Mouse (Mus musculus) ES-E14 (cell line): ENCODE measurements around the gene 9130230L23Rik. TPM values are rescaled to one million over a fixed set of nuclear protein-coding genes. Genes with fewer than 3 reads are reported as not detected.

Experiments used
- DNase-seq: peaks from one replicate; pipeline ENCODE4 v3.0.0-alpha.2; 2013; ENCODE audit warnings: low read depth, low spot score
- H3K27ac ChIP-seq: 2 replicates; pipeline ENCODE4 v1.5.1; 2012; ENCODE audit warnings: low read depth, mild to moderate bottlenecking, low read length, moderate library complexity, mixed read lengths; ENCODE audit not compliant: poor library complexity, insufficient read depth, severe bottlenecking
- H3K36me3 ChIP-seq: 2 replicates; pipeline ENCODE4 v1.6.1; 2012; ENCODE audit warnings: mild to moderate bottlenecking, low read length, moderate library complexity, mixed read lengths; ENCODE audit not compliant: control insufficient read depth, poor library complexity, insufficient read depth, severe bottlenecking
- H3K4me1 ChIP-seq, 2 experiments: fragments of 150-350 bp in 1 of 2; sonication (generic) in 1 of 2; 2 replicates each; pipeline ENCODE4 v1.6.1; 2012; ENCODE audit warnings: low read length in 2 of 2, mild to moderate bottlenecking in 1 of 2, mixed read lengths in 1 of 2; ENCODE audit not compliant: control insufficient read depth in 2 of 2, insufficient read depth in 2 of 2, poor library complexity in 1 of 2
- H3K4me3 ChIP-seq, 2 experiments: fragments of 150-350 bp in 1 of 2; sonication (generic) in 1 of 2; 2 replicates each; pipeline ENCODE4 v1.5.1; 2012; ENCODE audit warnings: low read length in 2 of 2, low read depth in 1 of 2, mild to moderate bottlenecking in 1 of 2, mixed read lengths in 1 of 2; ENCODE audit not compliant: insufficient read depth in 1 of 2, poor library complexity in 1 of 2, severe bottlenecking in 1 of 2
- H3K9ac ChIP-seq: 2 replicates; pipeline ENCODE4 v1.6.1; 2012; ENCODE audit warnings: low read depth, mild to moderate bottlenecking, low read length, mixed read lengths; ENCODE audit not compliant: poor library complexity, insufficient read depth, severe bottlenecking
- H3K9me3 ChIP-seq: fragments of 150-350 bp; sonication (generic); 2 replicates; pipeline ENCODE4 v1.6.1; 2012; ENCODE audit warnings: low read depth, mild to moderate bottlenecking, low read length; ENCODE audit not compliant: control insufficient read depth, insufficient read depth
- CHD2 ChIP-seq: IDR thresholded peaks from 2 replicates; pipeline ENCODE4 v1.6.1; 2014; ENCODE audit warnings: mild to moderate bottlenecking, low read depth, low read length, inconsistent platforms
- HCFC1 ChIP-seq: IDR thresholded peaks from 2 replicates; pipeline ENCODE4 v1.6.1; 2012; ENCODE audit warnings: low read length, inconsistent platforms, borderline replicate concordance; ENCODE audit not compliant: insufficient read depth
- MAFK ChIP-seq: IDR thresholded peaks from 2 replicates; pipeline ENCODE4 v1.6.1; 2014; ENCODE audit warnings: mild to moderate bottlenecking, low read depth, low read length, inconsistent platforms; ENCODE audit not compliant: insufficient read depth
- ZC3H11A ChIP-seq: IDR thresholded peaks from 2 replicates; pipeline ENCODE4 v1.6.1; 2012; ENCODE audit warnings: low read depth, mild to moderate bottlenecking, inconsistent platforms, low read length, borderline replicate concordance
- ZNF384 ChIP-seq: IDR thresholded peaks from 2 replicates; pipeline ENCODE4 v1.6.1; 2012; ENCODE audit warnings: low read depth, low read length, inconsistent platforms
- in situ Hi-C, 2 experiments: fragments of 600-800 bp; cut with MboI; formaldehyde crosslinking; loops; one replicate each; pipeline ENCODE4 v1.15.1; 2025; ENCODE audit warnings: low sequenced_read_pairs in 2 of 2, inconsistent platforms in 1 of 2; ENCODE audit not compliant: unreplicated experiment in 2 of 2
- total RNA-seq: library from RNA; depleted of rRNA; stranded (reverse); fragments of 300-350 nt; gene quantifications from 2 replicates; pipeline ENCODE4 v1.2.3, GENCODE M21; 2012; rRNA removed

Gene 9130230L23Rik
- total RNA-seq, 1 experiment = 0.36 TPM

- in situ Hi-C loops = loop anchor here in 1 of 2 experiments (25.0 kb wide), 1 partner anchor 96 kb away; no protein-coding TSS in a partner anchor
- Histone ChIP-seq H3K9ac (no peak overlapping the region), H3K36me3 (no peaks in the 10 kb centered on the region), H3K4me3 (no peak overlapping the region), H3K27ac (no peak overlapping the region), H3K9me3 (no peaks in the 10 kb centered on the region), H3K4me1 (no peaks in the 10 kb centered on the region)
- DNase-seq = no peak
- TF ChIP-seq HCFC1 = no peak
- no peak for TF ChIP-seq ZC3H11A
- no peak for TF ChIP-seq ZNF384
- no peak for TF ChIP-seq CHD2
- TF ChIP-seq MAFK = no peak
These were observed 70.8 kb downstream of the 9130230L23Rik start for GRCm38 (mm10) chr5:65933258-65933657.

DNA sequence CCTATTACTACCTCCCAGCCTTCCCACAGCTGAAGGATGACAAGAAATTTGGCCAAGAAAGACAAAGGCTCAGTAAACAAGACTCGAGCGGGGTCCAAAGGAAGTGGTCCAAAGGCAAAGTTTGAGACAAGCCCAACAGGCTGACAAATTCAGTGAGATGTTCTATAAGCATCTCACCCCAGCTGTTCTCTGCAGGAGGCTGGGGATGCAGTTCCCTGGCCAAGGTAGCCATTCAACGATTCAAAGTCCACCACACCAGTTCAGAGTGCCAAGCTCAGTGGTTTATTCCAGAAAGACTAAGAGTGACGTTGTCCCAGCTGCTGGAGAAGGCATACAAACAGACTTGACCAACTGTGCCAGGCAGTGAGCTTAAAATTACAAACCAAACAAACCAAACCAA, 73.9 kb downstream of the 9130230L23Rik start:
- H3K27ac ChIP-seq = no peak overlapping the region
- TF ChIP-seq ZNF384 (no peak), MAFK (no peak), HCFC1 (no peak), CHD2 (no peak), ZC3H11A (no peak)
- H3K9ac ChIP-seq = no peak overlapping the region
- H3K9me3 ChIP-seq = no peaks in the 10 kb centered on the region
- H3K4me1 ChIP-seq = no peaks in the 10 kb centered on the region
- H3K36me3 ChIP-seq = no peaks in the 10 kb centered on the region
- DNase-seq = no peak
- H3K4me3 ChIP-seq = no peak overlapping the region
- in situ Hi-C loops = loop anchor here in 1 of 2 experiments (25.0 kb wide), 1 partner anchor 93 kb away; no protein-coding TSS in a partner anchor

Other genes with a start within 250 kb of the 9130230L23Rik start
- 21.5 and 23.6 TPM in 2 replicates for gene N4bp2, start 240.8 kb downstream of the 9130230L23Rik start, total RNA-seq
- 0.21 and 0.27 TPM in 2 replicates for gene Rhoh, start 143.1 kb downstream of the 9130230L23Rik start, total RNA-seq
- 11.2 and 23.5 TPM in 2 replicates for gene Chrna9, start 69.4 kb downstream of the 9130230L23Rik start, total RNA-seq
- 13.4 and 21.1 TPM in 2 replicates for gene Rbm47, start 168.8 kb upstream of the 9130230L23Rik start, total RNA-seq